Mouse (Mus musculus): ENCODE measurements around the gene Tprn.
"Not testable (repeated sequence)": the region's sequence is repeated elsewhere in the genome, so short reads cannot be mapped to it uniquely, and the experiment has no call there.

DNA sequence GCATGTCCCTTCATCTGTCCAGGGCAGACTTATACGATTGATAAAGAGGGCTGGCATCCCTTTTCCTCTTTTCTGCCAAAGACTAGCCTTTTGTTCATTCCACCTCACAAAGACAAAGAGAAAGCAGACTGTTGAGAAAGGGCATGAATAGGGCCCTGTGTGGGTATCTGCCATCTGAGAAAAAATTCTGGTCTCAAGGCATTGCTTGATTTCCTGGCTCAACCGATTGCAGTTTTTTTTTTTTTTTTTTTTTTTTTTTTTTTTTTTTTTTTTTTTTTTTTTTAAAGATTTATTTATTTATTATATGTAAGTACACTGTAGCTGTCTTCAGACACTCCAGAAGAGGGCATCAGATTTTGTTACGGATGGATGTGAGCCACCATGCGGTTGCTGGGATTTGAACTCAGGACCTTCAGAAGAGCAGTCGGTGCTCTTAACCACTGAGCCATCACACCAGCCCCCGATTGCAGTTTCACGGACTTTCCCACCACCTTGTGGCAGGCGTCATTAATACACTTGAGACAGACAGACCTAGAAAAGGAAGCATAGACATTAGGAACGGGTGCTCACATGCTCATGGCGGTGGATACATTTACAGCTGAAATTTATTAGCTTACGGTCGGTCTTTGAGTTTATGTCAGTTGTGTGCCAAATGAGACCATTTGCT, 5.8 kb upstream of the Tprn start:
- TF ChIP-seq POLR2A (IDR thresholded peaks at IDR 0.05; ENCODE audit: low read depth, low read length); CTCF (IDR thresholded peaks at IDR 0.05; ENCODE audit: borderline replicate concordance, insufficient read depth, low read length): not testable (repeated sequence)
